Mouse (Mus musculus) left cerebral cortex, postnatal 25 days (tissue): ENCODE measurements around the gene Frmd4b. TPM values are rescaled to one million over a fixed set of nuclear protein-coding genes. Genes with fewer than 3 reads are reported as not detected.

Experiments
- DNase-seq, 2 experiments: peaks; one replicate each; pipeline ENCODE4 v3.0.0; 2022; ENCODE audit warnings: low spot score in 2 of 2, mixed read lengths in 1 of 2
- intact Hi-C: fragments of 180-260 bp; cut with DNase I; formaldehyde crosslinking; loops from one replicate; pipeline ENCODE4 v1.15.1; 2025
- total RNA-seq, 2 experiments: library from RNA; stranded (reverse); gene quantifications; 2 replicates each; pipeline ENCODE4 v1.2.3; 2021

The Frmd4b gene
- total RNA-seq, 2 experiments from 2014 or later = 16.4 to 17.6 TPM

GRCm38 (mm10) chr6:97528961-97529680 is 88.2 kb downstream of the Frmd4b start:
- intact Hi-C loops = loop anchor here (10.0 kb wide), 1 partner anchor 384 kb away; the partner anchor contains the start of gene Eogt
- DNase-seq = no peak

- peak in 1 of 2 experiments; percentile 15 for DNase-seq
- intact Hi-C loops = loop anchor here (10.0 kb wide), 1 partner anchor 381 kb away; the partner anchor contains the start of gene Eogt
Observed at GRCm38 (mm10) chr6:97526092-97526491, 91.2 kb downstream of the Frmd4b start.

GRCm38 (mm10) chr6:97523118-97523517 is 94.2 kb downstream of the Frmd4b start:
- intact Hi-C loops = loop anchor here (1.0 to 10.0 kb wide), 5 partner anchors 103 to 378 kb away; partner anchors contain the start of genes Eogt and Lmod3
- peak; percentile 70 to 79 for DNase-seq

GRCm38 (mm10) chr6:97521279-97522038 is 95.9 kb downstream of the Frmd4b start:
- DNase-seq = no peak
- intact Hi-C loops = loop anchor here (2.0 to 10.0 kb wide), 3 partner anchors 221 to 377 kb away; partner anchors contain the start of genes Eogt and Lmod3

- intact Hi-C loops = loop anchor here (5.0 to 10.0 kb wide), 2 partner anchors 222 to 376 kb away; partner anchors contain the start of gene Eogt
- DNase-seq = no peak
Observed at GRCm38 (mm10) chr6:97520566-97520965, 96.8 kb downstream of the Frmd4b start.

GRCm38 (mm10) chr6:97519553-97519952 is 97.8 kb downstream of the Frmd4b start:
- DNase-seq = no peak
- intact Hi-C loops = no loop called here

- DNase-seq = peak in 1 of 2 experiments; percentile 63
- intact Hi-C loops = no loop called here
Observed at GRCm38 (mm10) chr6:97518467-97518866, 98.9 kb downstream of the Frmd4b start.

- intact Hi-C loops = no loop called here
- no peak for DNase-seq
Observed at GRCm38 (mm10) chr6:97517616-97518235, 99.6 kb downstream of the Frmd4b start.

GRCm38 (mm10) chr6:97516941-97517340 is 100.4 kb downstream of the Frmd4b start:
- intact Hi-C loops = no loop called here
- no peak for DNase-seq

- intact Hi-C loops = no loop called here
- no peak for DNase-seq
Observed at GRCm38 (mm10) chr6:97510771-97511170, 106.6 kb downstream of the Frmd4b start.

- no peak for DNase-seq
- intact Hi-C loops = no loop called here
Observed at GRCm38 (mm10) chr6:97509434-97509833, 107.9 kb downstream of the Frmd4b start.

- no peak for DNase-seq
- intact Hi-C loops = no loop called here
Observed at GRCm38 (mm10) chr6:97508480-97508879, 108.9 kb downstream of the Frmd4b start.

GRCm38 (mm10) chr6:97507893-97508292 is 109.4 kb downstream of the Frmd4b start:
- intact Hi-C loops = no loop called here
- no peak for DNase-seq

- peak; percentile 56 to 86 for DNase-seq
- intact Hi-C loops = no loop called here
Observed at GRCm38 (mm10) chr6:97506141-97506650, 111.1 kb downstream of the Frmd4b start.

GRCm38 (mm10) chr6:97504673-97505072 is 112.7 kb downstream of the Frmd4b start:
- no peak for DNase-seq
- intact Hi-C loops = loop anchor here (5.0 kb wide), 1 partner anchor 82 kb away; no protein-coding TSS in a partner anchor

GRCm38 (mm10) chr6:97501000-97501399 is 116.3 kb downstream of the Frmd4b start:
- no peak for DNase-seq
- intact Hi-C loops = loop anchor here (5.0 kb wide), 1 partner anchor 79 kb away; no protein-coding TSS in a partner anchor

- intact Hi-C loops = loop anchor here (5.0 kb wide), 1 partner anchor 78 kb away; no protein-coding TSS in a partner anchor
- no peak for DNase-seq
Observed at GRCm38 (mm10) chr6:97500246-97500645, 117.1 kb downstream of the Frmd4b start.

GRCm38 (mm10) chr6:97496002-97496401 is 121.3 kb downstream of the Frmd4b start:
- no peak for DNase-seq
- intact Hi-C loops = no loop called here

GRCm38 (mm10) chr6:97491065-97491464 is 126.3 kb downstream of the Frmd4b start:
- no peak for DNase-seq
- intact Hi-C loops = no loop called here

- DNase-seq = no peak
- intact Hi-C loops = no loop called here
Observed at GRCm38 (mm10) chr6:97488821-97489220, 128.5 kb downstream of the Frmd4b start.
